Mouse (Mus musculus) cerebral cortex, adult 2 months (tissue): ENCODE data around the gene Pofut1.

ENCODE experiments used
- WGBS: fragments of 180-500 bp; shearing (Covaris S2); methylation state at CpG from one replicate; pipeline ENCODE4 v1.1.7; 2018; 5-methylcytosine and 5-hydroxymethylcytosine counted together

The Pofut1 gene

DNA sequence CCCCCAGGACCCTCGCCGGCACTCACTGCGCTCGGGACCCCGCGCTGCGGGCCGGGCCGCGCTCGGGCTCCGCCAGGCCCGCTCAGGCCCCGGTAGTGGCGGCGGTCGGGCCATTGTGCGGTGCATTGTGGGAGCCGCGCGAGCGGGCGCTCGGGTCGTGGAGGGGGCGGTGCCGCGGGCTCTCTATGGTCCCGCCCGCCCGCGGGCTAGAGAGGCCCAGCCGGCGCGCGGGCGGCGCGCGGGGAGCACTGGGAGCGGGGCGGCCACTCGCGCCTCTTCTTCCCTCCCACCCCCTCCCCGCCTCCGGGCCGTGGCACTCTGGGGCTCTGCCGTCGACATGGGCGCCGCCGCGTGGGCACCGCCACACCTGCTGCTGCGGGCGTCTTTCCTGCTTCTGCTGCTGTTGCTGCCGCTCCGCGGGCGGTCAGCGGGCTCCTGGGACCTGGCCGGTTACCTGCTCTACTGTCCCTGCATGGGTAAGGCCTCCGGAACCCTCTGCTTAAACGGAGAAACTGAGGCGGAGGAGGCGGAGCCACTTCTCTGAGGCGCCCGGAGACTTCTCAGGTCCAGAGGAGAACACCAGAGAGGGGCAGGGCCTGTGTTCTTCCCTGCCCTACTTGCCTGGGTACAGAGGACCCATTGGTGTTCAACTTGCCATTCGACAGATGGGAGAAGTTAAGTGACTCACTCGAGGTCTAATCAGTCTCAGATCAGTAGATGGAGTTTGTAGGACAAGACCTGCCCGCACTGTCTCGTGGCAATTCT, at the start of gene Pofut1, which contains the start of gene Plagl2:
Pofut1 (plus strand) TSS at position 284 of the 765 bp plus-strand sequence.
Plagl2 (minus strand) TSS at position 177 of the 765 bp plus-strand sequence.
- 0% methylated on average over 46 of the region's 72 CpGs for WGBS

DNA sequence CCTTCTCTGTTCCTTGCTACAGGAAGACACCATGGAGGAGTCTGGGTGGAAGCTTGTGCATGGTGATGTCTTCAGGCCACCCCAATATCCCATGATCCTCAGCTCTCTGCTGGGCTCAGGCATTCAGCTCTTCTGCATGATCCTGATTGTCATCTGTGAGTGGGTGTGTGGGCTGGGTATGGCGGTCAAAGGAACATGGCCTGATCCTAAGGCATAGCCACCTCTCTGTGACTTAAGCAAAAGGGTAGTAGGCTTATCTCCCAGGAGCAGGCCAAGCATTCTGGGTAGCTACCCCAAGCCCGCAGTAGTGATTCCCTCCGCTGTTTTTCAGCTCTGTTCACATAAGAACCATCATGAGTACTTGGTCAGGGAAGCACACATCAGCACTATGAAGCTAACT, 47.1 kb upstream of the Pofut1 start:
- WGBS: 100% methylated on average over 3 of the region's 3 CpGs

DNA sequence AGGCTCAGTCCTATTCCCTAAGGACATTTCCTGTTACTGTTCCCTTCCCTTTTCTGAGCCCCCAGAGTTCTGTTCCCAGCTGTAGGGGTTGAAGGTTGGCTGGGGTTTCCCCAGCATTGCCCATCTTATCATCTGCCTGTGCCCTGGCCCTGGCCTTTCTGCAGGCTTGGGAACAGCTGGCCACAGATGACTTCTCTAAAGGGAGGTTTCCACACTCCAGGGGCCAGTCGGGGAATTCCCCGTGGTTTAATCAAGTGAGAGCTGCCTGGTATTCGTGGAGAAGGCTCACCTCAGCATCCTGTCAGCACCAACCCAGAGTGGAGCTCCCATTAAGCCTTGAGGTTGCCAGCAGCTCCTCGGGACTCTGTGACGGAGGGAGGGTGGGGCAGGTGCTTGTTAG, 42.8 kb upstream of the Pofut1 start:
- WGBS: 76% methylated on average over 5 of the region's 5 CpGs

DNA sequence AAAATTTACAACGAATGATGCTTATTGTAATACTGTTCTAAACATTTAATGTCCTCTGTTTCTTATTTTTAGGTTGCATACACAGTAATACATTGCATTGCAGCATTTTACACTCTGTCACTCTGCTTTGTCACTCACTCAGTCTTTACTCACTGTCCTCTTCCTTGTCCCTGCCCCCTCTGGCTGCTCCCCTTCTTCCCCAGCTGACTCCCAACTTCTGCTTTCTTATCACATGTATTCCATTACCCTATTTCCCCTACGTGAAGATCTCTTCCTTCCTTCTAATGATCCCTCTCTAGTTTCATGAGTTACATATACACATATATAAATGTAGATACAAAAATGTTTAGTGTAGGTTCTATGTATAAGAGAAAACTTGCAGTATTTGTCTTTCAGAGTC, 42.2 kb upstream of the Pofut1 start:
- 91% methylated on average over 2 of the region's 2 CpGs for WGBS

DNA sequence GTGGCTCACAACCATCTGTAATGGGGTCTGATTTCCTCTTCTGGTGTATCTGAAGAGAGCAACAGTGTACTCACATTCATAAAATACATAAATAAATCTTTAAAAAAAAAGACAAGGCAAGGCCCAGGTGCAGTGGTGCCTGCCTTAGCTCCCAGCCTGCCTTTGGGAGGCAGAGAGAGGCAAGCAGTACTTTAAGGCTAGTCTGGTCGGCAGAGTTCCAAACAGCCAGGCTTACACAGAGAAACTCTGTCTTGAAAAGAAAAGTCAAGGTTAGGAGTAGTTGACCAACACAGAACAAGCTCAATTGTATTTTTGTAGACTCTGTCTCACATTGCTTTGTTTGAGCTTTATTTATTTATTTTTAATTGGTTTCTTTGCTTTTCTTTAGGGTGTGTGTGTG, 38.6 kb upstream of the Pofut1 start:
- 63% methylated on average over 1 of the region's 1 CpGs for WGBS

DNA sequence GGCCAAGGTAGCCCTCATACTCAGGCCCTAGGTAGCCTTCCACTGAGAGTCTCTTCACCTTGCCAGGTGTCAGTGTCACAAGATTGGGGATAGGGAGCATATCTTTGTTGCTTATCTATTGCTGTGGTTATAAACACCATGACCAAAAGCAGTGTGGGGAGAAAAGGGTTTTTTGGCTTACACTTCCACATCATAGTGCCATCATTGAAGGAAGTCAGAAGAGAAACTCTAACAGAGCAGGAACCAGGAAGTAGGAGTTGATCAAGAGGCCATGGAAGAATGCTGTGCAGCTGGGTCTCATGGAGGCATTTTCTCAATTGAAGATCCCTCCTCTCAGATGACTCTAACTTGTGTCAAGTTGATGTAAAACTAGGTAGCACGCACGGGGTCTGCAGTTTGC, 33.2 kb upstream of the Pofut1 start:
- 98% methylated on average over 2 of the region's 2 CpGs for WGBS

DNA sequence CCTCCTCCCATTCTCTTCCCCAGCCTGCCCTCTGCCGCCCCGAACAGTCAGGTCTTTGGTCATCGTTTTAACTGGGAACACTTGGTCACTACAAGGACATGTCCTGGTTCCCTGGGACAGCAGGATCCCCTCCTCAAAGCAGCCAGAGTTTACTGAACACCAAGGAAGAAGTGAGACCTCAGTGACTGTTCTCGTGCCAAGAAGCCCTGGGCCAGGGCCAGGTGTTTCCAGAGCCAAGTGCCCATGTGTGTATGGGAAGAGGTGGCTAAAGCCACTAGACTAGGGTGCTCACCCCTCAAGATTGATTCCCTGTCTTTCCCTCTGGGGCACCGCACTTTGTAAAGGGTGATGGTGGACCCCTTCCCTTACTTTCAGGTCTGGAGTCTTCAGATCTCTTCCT, 32.0 kb upstream of the Pofut1 start:
- WGBS: 72% methylated on average over 5 of the region's 5 CpGs

DNA sequence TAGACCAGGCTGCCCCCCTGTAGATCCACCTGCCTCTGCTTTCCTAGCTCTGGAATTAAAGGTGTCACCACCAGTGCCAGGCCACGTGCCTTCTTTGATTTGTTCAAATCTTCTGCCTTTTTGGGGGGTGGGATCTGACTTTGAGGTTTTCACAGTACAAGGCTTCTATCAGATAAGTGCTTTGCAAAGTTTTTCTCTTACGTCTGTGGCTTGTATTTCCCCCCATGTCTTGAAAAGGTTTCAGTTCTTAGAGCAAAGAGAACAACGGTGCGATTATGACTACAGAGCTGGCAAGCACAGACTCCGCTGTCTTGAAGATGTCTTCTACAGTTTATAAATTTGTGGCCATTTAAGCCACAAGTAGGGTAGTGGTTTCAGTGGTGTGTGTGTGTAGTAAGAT, 29.9 kb upstream of the Pofut1 start:
- WGBS: 90% methylated on average over 5 of the region's 5 CpGs

DNA sequence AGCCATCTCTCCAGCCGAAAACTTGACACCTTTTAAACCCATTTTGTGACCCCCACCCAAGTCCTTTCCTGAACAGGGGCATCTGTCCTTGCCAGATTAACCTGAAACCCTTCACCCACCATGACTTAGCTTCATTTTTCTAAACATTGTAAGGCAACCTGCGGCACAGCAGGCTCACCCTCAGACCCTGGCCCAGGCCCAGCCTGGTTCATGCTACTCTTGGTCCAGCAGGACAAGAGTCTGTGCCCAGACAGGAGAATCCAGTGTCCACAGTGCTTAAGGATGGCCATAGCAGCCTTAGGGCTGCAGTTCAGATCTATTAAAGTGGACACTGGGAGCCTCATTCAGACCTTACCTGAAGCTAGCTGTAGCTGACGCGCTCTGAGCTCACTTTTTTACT, 28.0 kb upstream of the Pofut1 start:
- 91% methylated on average over 4 of the region's 4 CpGs for WGBS

DNA sequence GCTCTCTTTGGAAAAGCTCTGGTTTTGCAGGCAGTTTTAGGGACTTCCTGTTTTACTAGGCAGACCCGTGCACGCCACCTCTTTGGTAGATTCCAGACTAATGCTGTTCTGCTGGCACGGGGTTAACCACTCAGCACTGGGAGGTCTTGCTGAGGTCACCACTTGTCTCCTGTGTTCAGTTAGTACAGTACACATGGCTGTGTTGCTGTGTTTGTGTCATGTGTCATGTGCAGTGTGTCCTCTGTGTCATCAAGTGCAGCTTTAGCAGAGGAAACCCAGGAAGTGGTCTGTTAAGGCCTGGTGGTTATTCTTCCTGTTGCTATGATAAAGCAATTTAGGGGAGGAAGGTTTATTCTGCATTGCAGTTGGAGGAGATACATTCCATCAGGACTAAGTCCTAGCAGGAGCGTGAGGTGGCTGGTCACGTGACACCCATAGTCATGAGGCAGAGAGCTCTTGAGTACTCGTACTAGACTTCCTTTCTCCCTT, 26.5 kb upstream of the Pofut1 start:
- WGBS: 71% methylated on average over 6 of the region's 6 CpGs

DNA sequence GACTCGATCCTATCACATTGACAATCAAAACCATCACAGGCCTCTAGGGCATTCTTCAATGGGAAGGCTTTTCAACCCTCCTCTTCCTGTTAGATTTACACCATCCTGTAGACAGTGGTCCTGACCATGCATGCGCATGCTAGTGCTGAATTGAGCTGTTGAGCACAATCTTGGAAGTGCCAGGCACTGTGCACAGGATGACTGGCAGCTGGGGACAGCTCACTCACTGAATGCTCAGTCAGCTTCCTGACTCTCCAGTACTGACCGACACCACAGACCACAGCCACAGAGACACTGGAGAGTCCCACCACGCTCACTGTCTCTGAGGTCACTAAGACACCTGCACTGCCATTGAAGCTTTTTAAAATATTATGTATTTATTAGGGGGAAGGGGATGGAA, 25.9 kb upstream of the Pofut1 start:
- 78% methylated on average over 4 of the region's 4 CpGs for WGBS

DNA sequence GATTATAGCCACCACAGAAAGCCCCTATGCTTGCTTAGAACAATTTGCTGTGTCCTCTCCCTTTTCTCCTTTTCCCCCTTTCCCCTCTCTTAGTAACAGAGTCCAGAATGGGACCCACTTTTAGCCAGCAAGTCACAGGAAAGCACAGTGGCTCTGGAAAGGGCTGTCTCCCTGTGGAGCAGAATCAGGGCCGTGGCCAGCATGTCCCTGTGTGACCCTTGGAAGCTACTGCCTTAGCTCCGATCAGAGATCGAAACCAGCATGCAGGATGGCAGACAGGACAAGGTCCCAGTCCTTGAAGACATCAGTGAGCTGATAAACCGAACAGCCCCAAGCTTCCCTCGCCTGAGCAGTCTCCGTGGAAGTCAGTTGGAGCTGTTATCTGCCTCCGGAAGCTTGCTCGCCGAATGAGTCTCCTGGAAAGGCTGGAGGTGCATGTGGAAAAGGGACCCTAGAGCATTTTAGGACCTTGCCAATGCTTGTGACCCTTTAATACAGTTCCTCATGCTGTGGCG, 23.4 kb upstream of the Pofut1 start:
- 88% methylated on average over 10 of the region's 10 CpGs for WGBS

DNA sequence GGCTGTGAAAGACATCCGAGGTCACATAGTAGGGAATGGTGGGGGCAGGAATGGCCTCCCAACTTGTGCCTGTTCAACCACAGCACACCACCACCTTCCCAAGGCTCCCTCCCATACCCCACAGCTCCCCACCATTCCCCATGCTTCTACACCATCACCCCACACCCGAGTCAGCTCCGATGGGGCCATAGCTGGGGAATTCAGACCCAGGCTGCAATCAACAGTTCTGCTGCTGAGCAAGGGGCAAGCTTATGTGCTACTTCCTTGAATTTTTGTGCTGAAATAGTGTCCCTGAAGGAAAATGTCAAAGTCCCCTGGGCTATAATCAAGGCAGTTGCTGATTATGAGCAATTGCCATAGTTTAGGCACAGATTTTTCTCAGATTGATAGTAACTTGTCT, 22.8 kb upstream of the Pofut1 start:
- 89% methylated on average over 3 of the region's 3 CpGs for WGBS

DNA sequence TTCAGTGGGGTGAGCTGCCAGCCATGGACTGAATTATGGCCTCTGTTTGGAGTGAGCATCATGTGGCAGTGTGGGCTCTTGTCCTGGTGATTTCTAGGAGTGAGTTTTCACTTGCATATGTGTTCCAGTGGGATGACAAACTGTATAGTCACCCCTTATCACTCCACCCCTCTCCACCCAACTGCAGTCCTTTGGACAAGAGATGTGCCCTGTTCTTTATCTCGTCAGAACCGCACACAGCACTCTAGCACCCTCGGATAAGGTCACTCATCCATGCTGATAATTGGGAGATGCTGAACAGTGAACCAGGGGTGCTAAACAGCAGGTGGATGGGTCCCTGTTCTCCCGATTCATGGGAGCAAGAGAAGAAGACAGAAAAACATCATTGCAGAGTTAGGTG, 19.7 kb upstream of the Pofut1 start:
- 89% methylated on average over 4 of the region's 4 CpGs for WGBS

DNA sequence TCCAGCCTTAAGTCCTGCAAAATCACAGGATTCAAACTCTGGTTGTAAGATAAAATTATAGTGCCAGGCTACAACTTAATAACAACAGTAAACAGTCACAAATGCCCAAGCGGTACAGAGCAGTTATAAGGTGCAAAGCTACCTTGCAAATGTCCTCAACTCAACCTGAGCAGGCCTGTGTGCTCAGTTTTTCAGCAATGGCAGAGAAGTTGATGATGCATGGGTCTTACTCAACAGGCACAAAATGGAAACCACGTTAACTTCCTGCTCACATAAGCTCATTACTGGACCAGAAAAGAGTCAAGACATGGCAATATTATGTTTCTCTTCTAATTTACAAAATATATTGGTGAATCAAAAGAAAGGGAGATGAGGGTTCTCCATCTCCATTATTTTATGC, 18.8 kb upstream of the Pofut1 start:
- 93% methylated on average over 2 of the region's 2 CpGs for WGBS

DNA sequence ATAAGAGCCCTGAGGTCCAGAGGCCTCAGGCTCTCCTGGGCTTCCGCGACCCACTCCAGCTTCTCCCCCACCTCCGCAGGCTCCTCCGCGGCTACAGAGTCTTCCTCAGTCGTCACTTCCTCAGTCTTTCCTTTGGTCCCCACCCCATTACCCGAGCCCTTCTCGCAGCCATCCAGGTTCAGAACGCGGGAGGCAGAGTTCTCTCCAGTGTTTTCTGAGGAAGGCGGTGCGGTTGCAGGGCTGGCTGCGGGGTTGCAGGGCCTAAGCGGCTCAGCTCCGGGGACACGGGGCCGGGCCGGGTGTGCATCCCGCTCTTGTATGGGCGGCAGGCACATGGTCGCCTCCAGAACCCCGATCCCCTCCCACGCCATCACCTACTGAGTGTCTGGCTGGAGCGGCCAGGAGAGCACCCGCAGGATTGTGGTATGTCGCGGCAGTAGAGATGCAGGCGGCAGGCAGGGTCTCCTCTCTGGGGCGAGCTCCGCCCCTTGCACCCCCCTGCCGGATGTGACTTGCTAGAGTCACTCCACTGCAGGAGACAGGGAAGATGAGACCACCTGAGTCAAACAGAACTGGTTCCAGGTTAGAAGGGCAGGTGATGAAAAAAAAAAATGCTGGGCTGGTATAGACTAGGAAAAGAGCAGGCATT, 16.3 kb upstream of the Pofut1 start, which contains the start of gene Tspyl3:
Tspyl3 (minus strand) TSS at position 496 of the 649 bp plus-strand sequence.
- under 1% methylated on average over 31 of the region's 31 CpGs for WGBS

DNA sequence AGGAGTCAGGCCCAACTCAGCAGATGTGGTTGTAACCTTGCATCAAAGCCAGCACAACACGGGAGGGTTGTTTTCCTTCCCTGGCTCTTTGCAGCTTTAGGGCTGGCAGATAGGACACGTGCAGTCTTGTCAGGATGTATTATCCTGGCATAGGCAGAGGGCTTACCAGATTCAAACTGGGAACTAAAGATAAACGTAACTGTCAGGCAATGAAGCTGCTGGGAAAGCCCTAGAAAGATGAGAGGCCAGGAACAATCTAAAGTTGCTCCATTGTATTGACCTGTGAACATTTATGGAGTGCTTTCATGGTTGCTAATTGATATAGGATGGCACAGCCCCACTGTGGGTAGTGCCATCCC, 15.8 kb upstream of the Pofut1 start:
- 6% methylated on average over 3 of the region's 3 CpGs for WGBS

DNA sequence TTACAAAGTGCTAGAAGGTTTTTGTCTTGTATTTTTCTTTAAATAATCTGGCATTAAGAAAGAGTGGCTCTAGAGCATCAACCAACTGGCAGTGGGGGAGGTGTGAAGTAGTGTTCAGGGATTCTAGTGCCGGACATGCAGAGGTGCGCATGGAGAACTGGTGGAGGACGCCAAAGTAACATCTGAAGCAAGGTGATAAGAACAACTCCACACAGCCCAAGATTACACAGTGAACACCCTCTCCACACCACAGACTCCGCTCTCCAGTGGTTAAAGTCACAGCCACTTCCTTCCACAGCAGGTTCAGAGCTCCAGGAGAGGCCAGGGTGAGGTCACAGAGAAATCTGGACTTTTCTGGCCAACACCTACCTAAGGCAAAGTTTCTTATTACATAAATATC, 13.4 kb upstream of the Pofut1 start:
- WGBS: 80% methylated on average over 4 of the region's 4 CpGs

DNA sequence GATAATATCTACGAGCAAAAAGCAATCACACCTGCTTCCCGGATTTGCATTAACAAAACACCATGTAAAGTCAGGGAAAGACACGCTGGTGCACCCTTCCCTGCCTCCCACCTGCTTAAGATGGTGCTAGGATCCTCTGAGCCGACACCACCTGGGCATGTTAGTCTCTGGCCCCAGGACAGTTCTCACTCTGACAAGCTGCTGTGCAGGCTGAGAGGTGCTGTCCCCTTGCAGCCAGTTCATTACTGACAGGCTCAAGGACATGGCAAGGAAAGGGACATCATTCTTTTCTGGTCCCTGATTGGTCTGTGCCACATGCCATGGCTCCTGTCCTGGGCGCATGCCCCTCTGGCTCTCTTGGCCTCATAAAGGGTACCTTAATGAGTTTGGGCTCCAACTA, 12.8 kb upstream of the Pofut1 start:
- WGBS: 82% methylated on average over 5 of the region's 5 CpGs

DNA sequence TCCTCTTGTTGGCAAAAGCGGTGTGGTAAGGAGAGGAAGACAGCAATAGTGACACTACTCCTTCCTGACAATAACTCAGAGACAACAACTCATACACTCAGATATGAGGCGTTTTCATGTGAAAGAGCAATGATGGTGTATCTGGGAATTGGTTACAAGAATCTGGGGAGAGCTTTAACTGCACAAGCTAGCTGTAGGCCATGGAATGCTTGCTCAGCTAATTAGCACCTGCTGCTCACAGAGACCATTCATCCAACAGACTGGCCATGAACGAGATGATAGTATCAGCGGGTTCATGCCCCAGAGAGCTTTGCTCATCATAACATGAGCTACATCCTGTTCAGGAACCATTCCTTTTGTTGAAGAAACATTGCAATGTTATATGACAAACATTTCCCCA, 4.1 kb upstream of the Pofut1 start:
- WGBS: 74% methylated on average over 4 of the region's 4 CpGs

DNA sequence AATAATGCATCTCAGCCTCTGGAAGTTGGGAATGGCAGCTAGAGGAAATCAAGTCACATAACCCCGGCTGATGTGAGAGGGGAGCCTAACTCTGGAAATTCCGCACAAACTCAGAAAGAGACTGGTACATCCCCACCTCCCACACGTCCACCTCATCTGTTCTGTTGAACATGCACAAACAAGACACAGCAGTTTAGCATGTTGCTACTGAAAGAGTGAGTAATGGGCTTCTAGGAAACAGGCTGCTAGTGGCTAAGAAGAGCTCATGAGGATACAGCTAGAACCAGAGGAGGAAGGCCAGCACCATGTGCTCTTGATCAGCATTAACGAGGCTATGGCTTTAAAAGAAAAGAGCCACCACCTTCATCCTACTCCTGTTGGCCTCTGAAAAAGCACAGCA, 3.4 kb upstream of the Pofut1 start:
- WGBS: 60% methylated on average over 4 of the region's 4 CpGs

DNA sequence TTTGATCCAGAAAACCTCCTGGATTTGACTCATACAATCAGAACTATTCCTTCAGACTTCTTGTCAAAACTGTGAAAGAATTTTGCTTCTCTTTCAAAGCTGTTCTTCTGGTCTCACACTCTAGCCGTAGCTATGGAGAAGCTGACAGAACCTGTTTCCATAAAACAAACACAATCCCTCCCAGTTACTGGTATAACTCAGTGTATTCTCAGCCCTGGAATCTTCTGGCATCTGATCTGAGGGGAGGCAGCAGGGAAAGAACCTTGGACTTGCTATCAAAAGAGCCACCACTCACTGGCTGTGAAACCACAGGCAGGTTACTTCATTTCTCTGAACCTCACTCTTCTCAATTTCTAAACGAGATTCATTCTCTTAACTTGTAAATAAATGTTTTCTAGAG, 2.9 kb upstream of the Pofut1 start:
- WGBS: 32% methylated on average over 2 of the region's 2 CpGs
